Mouse (Mus musculus) C2C12 (cell line): ENCODE data around the gene Ift74.
"Not testable (repeated sequence)": the region's sequence is repeated elsewhere in the genome, so short reads cannot be mapped to it uniquely, and the experiment has no call there.

Source experiments
- CEBPB ChIP-seq: IDR thresholded peaks from one replicate; pipeline ENCODE4 v1.6.1; 2011; ENCODE audit warnings: low read depth, mild to moderate bottlenecking, control low read depth, moderate library complexity
- CTCF ChIP-seq: IDR thresholded peaks from one replicate; pipeline ENCODE4 v1.5.1; 2011; ENCODE audit not compliant: control insufficient read depth, insufficient read depth, insufficient read length
- FOSL1 ChIP-seq: IDR thresholded peaks from one replicate; pipeline ENCODE4 v1.8.0; 2011; ENCODE audit warnings: mild to moderate bottlenecking, low read length; ENCODE audit not compliant: poor library complexity, insufficient read depth, severe bottlenecking
- MAX ChIP-seq: IDR thresholded peaks from one replicate; pipeline ENCODE4 v1.6.1; 2011; ENCODE audit warnings: mild to moderate bottlenecking, control low read depth
- MYOD1 ChIP-seq: IDR thresholded peaks from one replicate; pipeline ENCODE4 v1.6.1; 2011; ENCODE audit warnings: low read depth; ENCODE audit not compliant: control insufficient read depth, insufficient read length
- MYOG ChIP-seq: IDR thresholded peaks from one replicate; pipeline ENCODE4 v1.6.1; 2011; ENCODE audit not compliant: control insufficient read depth, insufficient read length; ENCODE audit errors: extremely low read depth
- USF1 ChIP-seq: IDR thresholded peaks from one replicate; pipeline ENCODE4 v1.6.1; 2011; ENCODE audit warnings: low read depth, mild to moderate bottlenecking, control low read depth, moderate library complexity

- TF ChIP-seq USF1, CTCF, MYOG, MAX, FOSL1, MYOD1, CEBPB: not testable (repeated sequence)
Measured at GRCm38 (mm10) chr4:94689804-94690203, 75.5 kb downstream of the Ift74 start.
